Mouse (Mus musculus): Measurements from ENCODE around the gene Mapk1ip1l. TPM values are rescaled to one million over a fixed set of nuclear protein-coding genes. Genes with fewer than 3 reads are reported as not detected.

Gene Mapk1ip1l
- polyA plus RNA-seq (2015; fragmentation: Nextera tagmentation; extraction: Ambion mirVana), result 25.8 TPM in 2 replicates

GRCm38 (mm10) chr14:47297785-47298407 lies at the start of gene Mapk1ip1l:
Gene Mapk1ip1l (plus strand): TSS chr14:47298266.

DNA sequence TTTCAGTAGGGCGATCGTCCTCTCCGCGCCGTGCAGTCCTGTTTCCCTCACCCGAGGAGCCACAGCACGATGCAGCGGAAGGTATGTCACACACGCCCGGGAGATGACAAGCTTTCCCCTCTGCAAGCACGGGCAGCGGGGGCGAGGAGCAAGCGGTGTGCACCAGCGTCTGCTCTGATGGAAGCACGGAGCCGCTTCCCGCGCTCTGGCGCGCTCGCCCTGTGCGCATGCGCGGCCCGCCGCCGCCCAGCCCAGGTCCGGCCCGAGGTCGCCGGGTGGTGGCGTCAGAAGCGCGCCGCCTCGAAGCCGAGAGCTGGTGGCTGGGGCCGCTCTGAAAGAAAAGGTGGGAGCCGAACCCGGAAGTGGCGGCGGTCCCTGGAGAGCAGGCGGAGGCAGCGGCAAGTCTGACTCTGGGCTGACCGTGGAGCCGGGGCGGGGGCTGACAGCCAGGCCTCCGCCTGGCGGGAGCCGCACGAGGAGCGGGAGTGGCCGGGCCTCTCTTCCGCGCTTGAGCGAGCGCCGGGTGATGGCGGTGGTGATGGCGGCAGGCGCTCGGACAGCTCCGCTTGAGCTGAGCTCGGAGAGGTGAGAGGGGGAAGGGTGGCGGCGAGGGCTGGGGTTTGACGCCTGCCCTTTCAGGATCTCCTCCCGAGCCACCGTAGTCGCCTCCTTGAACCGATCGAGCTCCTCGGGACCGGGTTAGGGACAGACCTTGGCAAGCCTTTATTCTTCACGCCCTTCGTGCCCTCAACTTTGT lies 21.3 kb upstream of the Mapk1ip1l start, which contains the start of the genes Wdhd1 and Socs4:
Wdhd1 (minus strand) TSS at position 221 of the 757 bp plus-strand sequence.
Socs4 (plus strand) TSS at position 295 of the 757 bp plus-strand sequence.

GRCm38 (mm10) chr14:47367461-47367860 lies 69.4 kb downstream of the Mapk1ip1l start, which contains the start of gene Lgals3:
Gene Lgals3 (plus strand): TSS chr14:47367751.

Other genes starting within 250 kb of the Mapk1ip1l start
- 5.5 and 6.4 TPM in 2 replicates for gene Gch1, start 108.9 kb upstream of the Mapk1ip1l start, polyA plus RNA-seq (2015; fragmentation: Nextera tagmentation; extraction: Ambion mirVana)
- gene Wdhd1, start 21.4 kb upstream of the Mapk1ip1l start, polyA plus RNA-seq (2015; fragmentation: Nextera tagmentation; extraction: Ambion mirVana), result 45.0 and 49.7 TPM in 2 replicates
- gene Socs4, start 21.3 kb upstream of the Mapk1ip1l start, polyA plus RNA-seq (2015; fragmentation: Nextera tagmentation; extraction: Ambion mirVana), result 3.2 and 3.6 TPM in 2 replicates
- gene Lgals3, start 69.5 kb downstream of the Mapk1ip1l start, polyA plus RNA-seq (2015; fragmentation: Nextera tagmentation; extraction: Ambion mirVana), result 88.1 and 122 TPM in 2 replicates
- gene Dlgap5, start 120.1 kb downstream of the Mapk1ip1l start, polyA plus RNA-seq (2015; fragmentation: Nextera tagmentation; extraction: Ambion mirVana), result 52.8 and 61.3 TPM in 2 replicates
- gene Fbxo34, start 152.2 kb downstream of the Mapk1ip1l start, polyA plus RNA-seq (2015; fragmentation: Nextera tagmentation; extraction: Ambion mirVana), result 31.1 and 36.4 TPM in 2 replicates